Mouse (Mus musculus) gonadal fat pad, adult 2 months (tissue): ENCODE results near the gene Rplp2. TPM values are rescaled to one million over a fixed set of nuclear protein-coding genes. Genes with fewer than 3 reads are reported as not detected.

Experiments
- DNase-seq: peaks from one replicate; pipeline ENCODE4 v3.0.0-alpha.2; 2012; ENCODE audit warnings: low read depth
- polyA plus RNA-seq: library from polyadenylated mRNA; depleted of rRNA; stranded (reverse); fragments of >200 nt; gene quantifications from 2 replicates; pipeline ENCODE4 v1.2.3, GENCODE M21; 2012; rRNA removed

Gene Rplp2
- polyA plus RNA-seq, 1 experiment: 599 TPM

GRCm38 (mm10) chr7:141481498-141482401 is 34.6 kb downstream of the Rplp2 start:
- no peak for DNase-seq

- no peak for DNase-seq
Observed at GRCm38 (mm10) chr7:141482531-141483024, 35.4 kb downstream of the Rplp2 start.

GRCm38 (mm10) chr7:141483114-141483653 is 36.0 kb downstream of the Rplp2 start:
- no peak for DNase-seq

DNA sequence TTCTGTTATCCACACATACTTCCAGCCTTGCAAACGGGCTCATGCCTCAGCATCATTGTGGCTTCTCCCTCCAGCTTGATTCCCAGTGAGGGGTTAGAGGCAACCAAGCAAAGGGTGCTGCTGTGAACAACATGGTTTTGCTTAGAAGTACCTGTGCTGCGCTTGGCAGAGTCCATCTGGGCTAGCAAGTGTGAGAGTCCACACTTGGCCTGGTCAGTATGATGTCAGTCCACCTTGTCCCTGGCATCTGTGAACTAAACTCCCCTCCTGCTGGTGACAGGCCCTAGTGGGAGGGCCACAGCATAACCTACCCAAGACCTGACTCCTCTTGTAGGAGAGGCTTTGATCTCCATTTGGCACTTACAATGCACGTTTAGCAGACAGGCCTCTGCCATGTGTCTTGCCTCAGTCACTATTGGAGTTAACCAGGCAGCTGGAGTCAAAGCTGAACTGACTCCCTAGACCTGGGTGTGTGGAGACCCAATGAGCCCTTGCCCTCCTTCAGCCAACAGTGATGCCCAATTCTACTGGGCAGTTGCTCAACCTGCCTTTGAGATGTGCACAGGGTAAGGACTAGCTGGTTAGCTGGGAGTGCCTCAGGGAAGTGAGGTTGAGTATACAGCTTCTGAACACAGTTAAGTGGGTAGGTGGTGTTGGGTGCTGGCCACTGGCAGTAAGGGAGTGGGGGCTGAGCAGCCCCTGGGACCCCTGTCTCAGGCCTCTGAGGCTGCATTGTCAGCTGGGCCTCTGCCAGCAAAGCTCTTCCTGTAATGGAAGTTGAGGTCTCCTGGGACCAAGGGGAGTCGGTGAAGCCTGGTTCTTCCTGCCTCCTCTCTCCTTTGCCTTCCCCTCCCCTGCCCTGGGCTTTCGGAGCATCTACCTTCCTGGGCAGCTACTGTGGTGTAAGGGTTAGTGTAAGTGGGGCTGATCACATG is 37.3 kb downstream of the Rplp2 start:
- DNase-seq: no peak

- no peak for DNase-seq
Observed at GRCm38 (mm10) chr7:141485186-141485585, 38.0 kb downstream of the Rplp2 start.

GRCm38 (mm10) chr7:141485606-141486005 is 38.4 kb downstream of the Rplp2 start:
- no peak for DNase-seq

DNA sequence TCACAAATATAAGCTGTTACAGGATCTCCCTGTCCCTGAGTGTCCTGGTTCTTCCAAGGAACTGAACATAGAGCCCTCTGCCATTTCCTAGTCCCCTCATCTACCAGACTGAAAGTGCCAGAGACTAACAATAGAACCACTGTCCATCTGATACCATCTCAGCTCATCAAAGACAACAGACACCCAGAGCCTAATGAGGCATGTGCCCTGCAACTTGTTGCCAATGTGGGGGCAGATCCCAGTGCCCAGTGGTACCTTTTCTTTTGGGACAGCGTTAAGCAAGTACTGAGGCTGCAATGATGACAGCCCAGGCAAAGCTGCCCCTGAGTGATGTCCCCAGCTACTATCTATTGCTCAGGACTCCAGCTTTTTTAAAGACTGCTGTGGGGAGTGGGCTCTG is 39.1 kb downstream of the Rplp2 start:
- DNase-seq: no peak

- DNase-seq: no peak
Observed at GRCm38 (mm10) chr7:141487141-141487540, 40.0 kb downstream of the Rplp2 start.

GRCm38 (mm10) chr7:141491151-141491550 is 44.0 kb downstream of the Rplp2 start:
- no peak for DNase-seq

GRCm38 (mm10) chr7:141492738-141493137 is 45.6 kb downstream of the Rplp2 start:
- DNase-seq: no peak

DNA sequence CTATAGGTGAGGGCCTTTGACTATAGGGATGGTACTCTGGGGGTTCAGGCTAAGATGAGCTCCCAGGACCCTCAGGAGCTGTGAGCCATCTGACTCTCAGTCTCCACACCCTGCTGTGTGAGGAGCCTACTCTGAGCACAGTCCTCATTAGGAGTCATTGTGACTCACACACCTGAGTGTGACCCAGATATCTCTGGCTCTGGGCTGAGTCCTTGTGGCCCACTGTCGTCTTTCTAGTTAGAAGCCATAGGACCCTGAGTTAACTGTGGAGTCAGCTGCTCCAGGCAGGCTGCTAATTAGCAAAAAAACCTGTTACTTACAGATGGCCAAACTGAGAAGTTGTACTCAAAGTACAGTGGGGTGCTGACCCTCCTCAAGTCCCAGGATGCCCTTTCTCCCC is 46.6 kb downstream of the Rplp2 start:
- no peak for DNase-seq

GRCm38 (mm10) chr7:141495379-141495778 is 48.2 kb downstream of the Rplp2 start:
- no peak for DNase-seq

DNA sequence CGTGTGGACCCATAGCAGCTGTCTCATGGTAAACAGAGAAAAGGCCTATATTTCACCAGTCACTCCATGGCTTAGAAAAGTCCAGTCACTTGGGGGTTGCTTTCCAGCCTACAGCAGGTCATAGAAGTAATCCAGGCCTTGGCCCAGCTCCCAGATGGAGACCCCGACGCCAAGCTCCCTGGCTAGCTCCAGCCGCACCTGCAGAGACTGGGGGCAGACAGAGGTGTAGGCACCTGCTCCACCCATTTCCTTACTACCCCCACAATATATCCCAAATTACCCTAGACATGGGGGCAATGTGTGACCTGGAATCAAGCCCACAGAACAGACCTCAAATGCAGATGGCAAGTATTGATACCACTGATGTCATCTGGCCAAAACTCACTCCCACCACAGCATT is 48.8 kb downstream of the Rplp2 start:
- DNase-seq: no peak

DNA sequence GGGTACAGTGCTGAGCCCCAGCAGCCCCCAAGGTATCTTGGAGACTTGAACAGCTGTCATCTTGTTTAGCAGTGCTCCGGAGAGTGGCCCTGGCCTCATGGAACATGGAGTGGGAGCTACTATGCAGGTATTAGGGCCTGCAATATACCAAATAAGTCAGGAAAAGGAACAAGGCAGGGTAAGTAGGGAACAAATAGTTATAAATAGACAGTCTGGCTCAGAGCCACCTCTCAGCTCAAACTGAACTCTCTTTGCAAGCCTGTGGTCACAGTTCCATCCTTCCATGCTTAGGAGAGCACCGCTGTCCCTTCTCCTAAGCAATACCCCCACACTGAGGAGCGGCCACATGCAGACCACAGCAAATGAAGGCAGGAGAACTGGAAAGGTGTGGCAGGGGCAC is 50.4 kb downstream of the Rplp2 start:
- no peak for DNase-seq

Other genes with a start within 250 kb of the Rplp2 start
- gene Lmntd2, start 233.3 kb upstream of the Rplp2 start, polyA plus RNA-seq: 13.0 and 13.1 TPM in 2 replicates
- gene Rassf7, start 231.5 kb upstream of the Rplp2 start, polyA plus RNA-seq: 60.9 and 68.6 TPM in 2 replicates
- gene Phrf1, start 218.6 kb upstream of the Rplp2 start, polyA plus RNA-seq: 22.7 and 40.8 TPM in 2 replicates
- 53.6 and 59.7 TPM in 2 replicates for gene Irf7, start 180.9 kb upstream of the Rplp2 start, polyA plus RNA-seq
- 3.1 and 16.2 TPM in 2 replicates for gene Cdhr5, start 170.6 kb upstream of the Rplp2 start, polyA plus RNA-seq
- gene Sct, start 168.2 kb upstream of the Rplp2 start, polyA plus RNA-seq: 5.1 and 8.1 TPM in 2 replicates
- 3.9 and 5.1 TPM in 2 replicates for gene Drd4, start 155.4 kb upstream of the Rplp2 start, polyA plus RNA-seq
- gene Deaf1, start 119.7 kb upstream of the Rplp2 start, polyA plus RNA-seq: 18.7 and 18.9 TPM in 2 replicates
- gene Tmem80, start 119.6 kb upstream of the Rplp2 start, polyA plus RNA-seq: 48.1 and 48.9 TPM in 2 replicates
- gene Eps8l2, start 108.5 kb upstream of the Rplp2 start, polyA plus RNA-seq: 21.5 and 22.3 TPM in 2 replicates
- 324 and 438 TPM in 2 replicates for gene Taldo1, start 55.2 kb upstream of the Rplp2 start, polyA plus RNA-seq
- gene Gatd1, start 33.2 kb upstream of the Rplp2 start, polyA plus RNA-seq: 103 and 109 TPM in 2 replicates
- 0.36 and 0.53 TPM in 2 replicates for gene Cend1, start 17.9 kb upstream of the Rplp2 start, polyA plus RNA-seq
- 120 TPM in 2 replicates for gene Slc25a22, start 9.5 kb upstream of the Rplp2 start, polyA plus RNA-seq
- gene Pidd1, start 3.3 kb upstream of the Rplp2 start, polyA plus RNA-seq: 10.3 and 12.3 TPM in 2 replicates
- 1,065 and 1,157 TPM in 2 replicates for gene Pnpla2, start 7.8 kb downstream of the Rplp2 start, polyA plus RNA-seq
- 42.8 and 51.2 TPM in 2 replicates for gene Cracr2b, start 13.7 kb downstream of the Rplp2 start, polyA plus RNA-seq
- 670 and 894 TPM in 2 replicates for gene Cd151, start 20.0 kb downstream of the Rplp2 start, polyA plus RNA-seq
- gene Polr2l, start 27.8 kb downstream of the Rplp2 start, polyA plus RNA-seq: 75.7 and 82.9 TPM in 2 replicates
- gene Tspan4, start 27.9 kb downstream of the Rplp2 start, polyA plus RNA-seq: 100 and 130 TPM in 2 replicates
- 61.9 and 69.0 TPM in 2 replicates for gene Chid1, start 92.5 kb downstream of the Rplp2 start, polyA plus RNA-seq
- gene Ap2a2, start 114.8 kb downstream of the Rplp2 start, polyA plus RNA-seq: 49.2 and 64.8 TPM in 2 replicates
- gene Muc6, start 207.9 kb downstream of the Rplp2 start, polyA plus RNA-seq: 0.01 and 0.08 TPM in 2 replicates
- 2.9 and 5.8 TPM in 2 replicates for gene Muc2, start 243.0 kb downstream of the Rplp2 start, polyA plus RNA-seq